Mouse (Mus musculus) erythroblast, adult 5-6 weeks (primary cell): Measurements from ENCODE around the gene Ncapd2. TPM values are rescaled to one million over a fixed set of nuclear protein-coding genes. Genes with fewer than 3 reads are reported as not detected.

Source experiments
- ATAC-seq: replicated peaks from 2 replicates; pipeline ENCODE4 v1.8.0; 2016; ENCODE audit warnings: moderate number of reproducible peaks, mild to moderate bottlenecking, moderate TSS enrichment, inconsistent platforms; ENCODE audit not compliant: poor library complexity, low FRiP score, severe bottlenecking
- total RNA-seq, 2 experiments: library from RNA; stranded (forward) in 1 of 2; stranded (reverse) in 1 of 2; fragments of 150-400 nt in 1 of 2; fragments of 200-764, 138-1000 nt in 1 of 2; gene quantifications; 2 replicates each; pipeline versions ENCODE4 v1.2.3 to v1.2.4; 2015 to 2017; ENCODE audit warnings: low replicate concordance in 2 of 2

Gene Ncapd2
- total RNA-seq (2015; ENCODE audit: low replicate concordance) (139 and 148 TPM in 2 replicates), total RNA-seq (2017; ENCODE audit: low replicate concordance) (137 and 246 TPM in 2 replicates)

GRCm38 (mm10) chr6:125191332-125192015, at the start of gene Ncapd2, which contains the start of gene Mrpl51:
TSS of gene Ncapd2 (minus strand) at chr6:125191701.
TSS of gene Mrpl51 (plus strand) at chr6:125191801.
- peak; percentile 90 for ATAC-seq

GRCm38 (mm10) chr6:125240617-125241016, 49.1 kb upstream of the Ncapd2 start:
- no peak for ATAC-seq

- ATAC-seq = no peak
These were observed 48.0 kb upstream of the Ncapd2 start for GRCm38 (mm10) chr6:125239547-125239946.

GRCm38 (mm10) chr6:125238396-125238795, 46.9 kb upstream of the Ncapd2 start:
- no peak for ATAC-seq

GRCm38 (mm10) chr6:125237421-125237820, 45.9 kb upstream of the Ncapd2 start:
- ATAC-seq = no peak

GRCm38 (mm10) chr6:125236782-125237181, 45.3 kb upstream of the Ncapd2 start, which contains the start of gene Cd27:
TSS of gene Cd27 (minus strand) at chr6:125237010.
- ATAC-seq = no peak

- ATAC-seq = no peak
These were observed 44.8 kb upstream of the Ncapd2 start for GRCm38 (mm10) chr6:125236341-125236740.

GRCm38 (mm10) chr6:125234520-125234828, 43.0 kb upstream of the Ncapd2 start:
- ATAC-seq = no peak

GRCm38 (mm10) chr6:125233816-125234519, 42.5 kb upstream of the Ncapd2 start:
- no peak for ATAC-seq

GRCm38 (mm10) chr6:125232516-125232915, 41.0 kb upstream of the Ncapd2 start:
- ATAC-seq = no peak

GRCm38 (mm10) chr6:125232045-125232437, 40.5 kb upstream of the Ncapd2 start:
- ATAC-seq = peak; percentile 39

GRCm38 (mm10) chr6:125231117-125232044, 39.9 kb upstream of the Ncapd2 start, which contains the start of gene Tapbpl:
TSS of gene Tapbpl (minus strand) at chr6:125231860.
- ATAC-seq = peak; percentile 77

- no peak for ATAC-seq
These were observed 39.1 kb upstream of the Ncapd2 start for GRCm38 (mm10) chr6:125230571-125230970.

- ATAC-seq = no peak
These were observed 34.1 kb upstream of the Ncapd2 start for GRCm38 (mm10) chr6:125225518-125226115.

- ATAC-seq = no peak
These were observed 31.1 kb upstream of the Ncapd2 start for GRCm38 (mm10) chr6:125222577-125222976.

GRCm38 (mm10) chr6:125222146-125222545, 30.6 kb upstream of the Ncapd2 start:
- no peak for ATAC-seq

GRCm38 (mm10) chr6:125221115-125221745, 29.7 kb upstream of the Ncapd2 start:
- no peak for ATAC-seq

- ATAC-seq = no peak
These were observed 27.5 kb upstream of the Ncapd2 start for GRCm38 (mm10) chr6:125218963-125219362.

- no peak for ATAC-seq
These were observed 26.4 kb upstream of the Ncapd2 start for GRCm38 (mm10) chr6:125217899-125218298.
